Mouse (Mus musculus) midbrain, postnatal 0 days (tissue): ENCODE results near the gene Frmd5. TPM values are rescaled to one million over a fixed set of nuclear protein-coding genes. Genes with fewer than 3 reads are reported as not detected.
A peak's percentile ranks its signal among the peaks of the same experiment; 100 is the strongest.
"Not testable (repeated sequence)": the region's sequence is repeated elsewhere in the genome, so short reads cannot be mapped to it uniquely, and the experiment has no call there.

Experiments
- ATAC-seq: fragments of 200-750 bp; cut with Nextera tagmentation; 2 replicates; pipeline ENCODE4 v1.8.0; 2017; ENCODE audit warnings: moderate number of reproducible peaks, mild to moderate bottlenecking, moderate TSS enrichment, moderate library complexity; ENCODE audit not compliant: low FRiP score
- DNase-seq: peaks from one replicate; pipeline ENCODE4 v3.0.0-alpha.2; 2015; ENCODE audit warnings: low spot score
- H3K27ac ChIP-seq: fragments of 300-500 bp; sonication (generic); 2 replicates; pipeline ENCODE4 v1.5.1; 2014; ENCODE audit warnings: low read depth, mild to moderate bottlenecking, low read length, mixed read lengths
- H3K27me3 ChIP-seq: fragments of 300-500 bp; sonication (generic); 2 replicates; pipeline ENCODE4 v1.6.1; 2014; ENCODE audit warnings: low read length, control low read depth, mixed read lengths; ENCODE audit not compliant: insufficient read depth
- H3K36me3 ChIP-seq: fragments of 300-500 bp; sonication (generic); 2 replicates; pipeline ENCODE4 v1.6.1; 2014; ENCODE audit warnings: low read length, control low read depth, mixed read lengths; ENCODE audit not compliant: insufficient read depth
- H3K4me1 ChIP-seq: fragments of 300-500 bp; sonication (generic); 2 replicates; pipeline ENCODE4 v1.6.1; 2014; ENCODE audit warnings: mild to moderate bottlenecking, control low read depth, antibody characterized with exemption, low read length, mixed read lengths; ENCODE audit not compliant: insufficient read depth
- H3K4me2 ChIP-seq: fragments of 300-500 bp; sonication (generic); 2 replicates; pipeline ENCODE4 v1.6.1; 2014; ENCODE audit warnings: low read depth, mild to moderate bottlenecking, low read length, mixed read lengths; ENCODE audit not compliant: poor library complexity, severe bottlenecking
- H3K4me3 ChIP-seq: fragments of 300-500 bp; sonication (generic); 2 replicates; pipeline ENCODE4 v1.5.1; 2014; ENCODE audit warnings: low read depth, mild to moderate bottlenecking, low read length, moderate library complexity
- H3K9ac ChIP-seq: fragments of 300-500 bp; sonication (generic); replicated peaks from 2 replicates; pipeline ENCODE4 v1.6.1; 2014; ENCODE audit warnings: mild to moderate bottlenecking, low read length, moderate library complexity, mixed read lengths; ENCODE audit not compliant: poor library complexity, severe bottlenecking
- H3K9me3 ChIP-seq: fragments of 300-500 bp; sonication (generic); 2 replicates; pipeline ENCODE4 v1.6.1; 2016; ENCODE audit warnings: low read length, control low read depth
- CTCF ChIP-seq: IDR thresholded peaks from 2 replicates; pipeline ENCODE4 v1.5.1; 2016; ENCODE audit warnings: antibody characterized with exemption, mild to moderate bottlenecking
- WGBS: fragments of 180-500 bp; shearing (Covaris S2); extraction: QIAGEN DNeasy Blood & Tissue Kit; methylation state at CpG from one replicate; pipeline ENCODE4 v1.1.7; 2014; 5-methylcytosine and 5-hydroxymethylcytosine counted together
- polyA plus RNA-seq: library from polyadenylated mRNA; unstranded; fragments of >200 nt; fragmentation: Nextera tagmentation; extraction: Ambion mirVana; gene quantifications from 2 replicates; pipeline ENCODE4 v1.2.1, GENCODE M21; 2015
- total RNA-seq: library from RNA; depleted of rRNA; stranded (reverse); fragments of >200 nt; gene quantifications from 2 replicates; pipeline ENCODE4 v1.2.3, GENCODE M21; 2014; rRNA removed

Gene Frmd5
- total and polyA plus RNA-seq, 2 experiments from 2014 or later, result 14.6 to 38.3 TPM

DNA sequence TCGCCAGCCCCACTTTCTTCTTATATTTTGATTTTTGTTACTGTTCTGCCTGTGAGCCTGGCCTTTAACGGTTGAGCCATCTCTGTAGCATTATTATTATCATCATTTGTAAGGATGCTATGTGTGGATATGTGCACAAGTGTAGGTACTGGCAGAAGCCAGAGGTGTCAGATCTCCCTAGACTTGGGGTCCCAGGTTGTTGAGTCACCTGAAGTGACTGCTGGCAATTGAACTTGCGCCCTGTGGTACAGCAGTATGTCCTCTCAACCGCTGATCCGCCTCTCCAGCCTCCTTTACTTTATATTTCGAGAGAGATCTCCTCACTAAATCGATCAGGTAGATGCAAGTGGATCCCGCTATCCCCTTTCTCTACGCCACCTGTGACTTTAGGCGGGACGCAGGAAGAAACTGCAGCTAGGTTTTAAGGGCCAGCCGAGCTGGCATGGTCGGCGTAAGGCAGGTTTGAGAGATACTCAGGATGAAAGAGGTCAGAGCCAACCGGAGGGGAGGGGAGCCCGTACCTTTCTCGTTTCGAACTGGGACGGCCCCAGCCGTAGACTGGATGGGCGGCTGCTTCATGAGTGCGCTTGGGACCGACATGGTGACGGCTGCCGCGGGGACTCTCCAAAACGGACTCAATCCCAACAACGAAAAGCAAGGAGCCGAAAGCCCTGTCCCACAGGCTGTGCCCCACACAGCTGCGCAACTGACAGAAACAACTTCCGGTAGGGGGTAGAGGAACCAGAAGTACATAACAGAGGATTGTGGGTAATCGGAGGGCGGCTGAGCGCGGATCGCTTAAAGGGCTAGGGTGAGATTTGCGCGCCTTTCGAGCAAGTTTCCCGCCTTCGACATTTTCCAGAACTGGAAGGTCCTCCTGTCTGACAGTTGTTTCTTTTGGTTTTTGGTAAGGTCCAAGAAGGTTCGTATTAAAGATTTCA, 300.7 kb downstream of the Frmd5 start, which contains the start of the genes Mfap1a and Wdr76:
Gene Mfap1a, minus strand, starts transcription at position 724 of the 941 bp plus-strand sequence.
Gene Wdr76, plus strand, starts transcription at position 782 of the 941 bp plus-strand sequence.
- peak within 1 kb of the TSS; percentile 55 for H3K9ac ChIP-seq
- WGBS, result 5% methylated on average over 38 of the region's 42 CpGs

DNA sequence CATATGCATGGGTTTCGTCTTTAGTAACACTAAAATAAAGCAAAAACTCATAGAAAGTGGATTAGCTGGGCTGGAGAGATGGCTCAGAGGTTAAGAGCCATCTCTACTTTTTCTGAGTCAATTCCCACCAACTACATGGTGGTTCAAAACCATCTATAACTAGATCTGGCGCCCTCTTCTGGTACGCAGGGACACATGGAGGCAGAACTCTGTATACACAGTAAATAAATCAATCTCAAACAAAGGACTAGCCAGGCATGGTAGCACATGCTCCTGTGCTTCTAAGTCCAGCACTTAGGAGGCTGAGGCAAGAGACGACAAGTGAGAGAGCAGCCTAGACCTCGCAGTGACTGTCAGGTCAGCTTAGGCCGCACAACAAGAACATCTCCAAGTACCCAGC, 305.3 kb downstream of the Frmd5 start:
- not testable (repeated sequence) for H3K4me3 ChIP-seq, H3K4me1 ChIP-seq, ATAC-seq, H3K9me3 ChIP-seq, H3K36me3 ChIP-seq, DNase-seq, H3K27ac ChIP-seq, H3K27me3 ChIP-seq, H3K4me2 ChIP-seq, H3K9ac ChIP-seq
- WGBS, result 86% methylated on average over 1 of the region's 6 CpGs

More for the DNA sequence above, 300.7 kb downstream of the Frmd5 start, which contains the start of the genes Mfap1a and Wdr76:
- H3K36me3 ChIP-seq, H3K9me3 ChIP-seq, H3K4me1 ChIP-seq, H3K27ac ChIP-seq, H3K27me3 ChIP-seq: not testable (repeated sequence)
- H3K4me3 ChIP-seq, result peak within 1 kb of the TSS; percentile 51
- H3K4me2 ChIP-seq, result peak within 1 kb of the TSS; percentile 57
- TF ChIP-seq CTCF, result peak; percentile 50
- ATAC-seq, result peak; percentile 87
- DNase-seq, result peak; percentile 96

Other genes starting within 250 kb of the Frmd5 start
- gene Casc4, start 59.9 kb upstream of the Frmd5 start, total RNA-seq, result 118 and 127 TPM in 2 replicates
- 37.3 and 56.4 TPM in 2 replicates for gene Casc4, start 59.9 kb upstream of the Frmd5 start, polyA plus RNA-seq
- gene Ctdspl2, start 148.9 kb upstream of the Frmd5 start, total RNA-seq, result 33.3 and 54.8 TPM in 2 replicates
- gene Ctdspl2, start 148.9 kb upstream of the Frmd5 start, polyA plus RNA-seq, result 23.3 and 31.3 TPM in 2 replicates
- gene Mageb3, start 149.0 kb upstream of the Frmd5 start, total RNA-seq, result 0.28 TPM in 1 of 2 replicates, not detected in the other
- 0.22 and 0.30 TPM in 2 replicates for gene Mageb3, start 149.0 kb upstream of the Frmd5 start, polyA plus RNA-seq
- 13.5 and 24.2 TPM in 2 replicates for gene Eif3j1, start 221.5 kb upstream of the Frmd5 start, total RNA-seq
- 11.1 and 12.3 TPM in 2 replicates for gene Eif3j1, start 221.5 kb upstream of the Frmd5 start, polyA plus RNA-seq